Mouse (Mus musculus): ENCODE measurements around the gene Pigh. TPM values are rescaled to one million over a fixed set of nuclear protein-coding genes. Genes with fewer than 3 reads are reported as not detected.

Gene Pigh
- total RNA-seq, 1 experiment from 2014 or later = 17.8 TPM

- no peak for ATAC-seq (replicated peaks in 1 of 2; ENCODE audit: insufficient read depth in 1 of 2, low FRiP score in 2 of 2, low TSS enrichment in 1 of 2, low read depth in 1 of 2, poor library complexity in 2 of 2, severe bottlenecking in 2 of 2)
Measured at GRCm38 (mm10) chr12:79070736-79071333, 18.6 kb downstream of the Pigh start.

GRCm38 (mm10) chr12:79069916-79070315, 19.5 kb downstream of the Pigh start:
- ATAC-seq (replicated peaks in 1 of 2; ENCODE audit: insufficient read depth in 1 of 2, low FRiP score in 2 of 2, low TSS enrichment in 1 of 2, low read depth in 1 of 2, poor library complexity in 2 of 2, severe bottlenecking in 2 of 2) = peak; percentile 34; a peak in 2 of 4 replicates

GRCm38 (mm10) chr12:79069187-79069608, 20.3 kb downstream of the Pigh start:
- ATAC-seq (replicated peaks in 1 of 2; ENCODE audit: insufficient read depth in 1 of 2, low FRiP score in 2 of 2, low TSS enrichment in 1 of 2, low read depth in 1 of 2, poor library complexity in 2 of 2, severe bottlenecking in 2 of 2) = no peak

GRCm38 (mm10) chr12:79068306-79068705, 21.1 kb downstream of the Pigh start:
- no peak for ATAC-seq (replicated peaks in 1 of 2; ENCODE audit: insufficient read depth in 1 of 2, low FRiP score in 2 of 2, low TSS enrichment in 1 of 2, low read depth in 1 of 2, poor library complexity in 2 of 2, severe bottlenecking in 2 of 2)

GRCm38 (mm10) chr12:79067526-79067925, 21.9 kb downstream of the Pigh start:
- no peak for ATAC-seq (replicated peaks in 1 of 2; ENCODE audit: insufficient read depth in 1 of 2, low FRiP score in 2 of 2, low TSS enrichment in 1 of 2, low read depth in 1 of 2, poor library complexity in 2 of 2, severe bottlenecking in 2 of 2)

GRCm38 (mm10) chr12:79066431-79066830, 23.0 kb downstream of the Pigh start:
- ATAC-seq (replicated peaks in 1 of 2; ENCODE audit: insufficient read depth in 1 of 2, low FRiP score in 2 of 2, low TSS enrichment in 1 of 2, low read depth in 1 of 2, poor library complexity in 2 of 2, severe bottlenecking in 2 of 2) = no peak

GRCm38 (mm10) chr12:79064451-79064850, 25.0 kb downstream of the Pigh start:
- no peak for ATAC-seq (replicated peaks in 1 of 2; ENCODE audit: insufficient read depth in 1 of 2, low FRiP score in 2 of 2, low TSS enrichment in 1 of 2, low read depth in 1 of 2, poor library complexity in 2 of 2, severe bottlenecking in 2 of 2)

- no peak for ATAC-seq (replicated peaks in 1 of 2; ENCODE audit: insufficient read depth in 1 of 2, low FRiP score in 2 of 2, low TSS enrichment in 1 of 2, low read depth in 1 of 2, poor library complexity in 2 of 2, severe bottlenecking in 2 of 2)
Measured at GRCm38 (mm10) chr12:79060766-79061652, 28.4 kb downstream of the Pigh start.

GRCm38 (mm10) chr12:79060134-79060533, 29.3 kb downstream of the Pigh start:
- no peak for ATAC-seq (replicated peaks in 1 of 2; ENCODE audit: insufficient read depth in 1 of 2, low FRiP score in 2 of 2, low TSS enrichment in 1 of 2, low read depth in 1 of 2, poor library complexity in 2 of 2, severe bottlenecking in 2 of 2)

GRCm38 (mm10) chr12:79059573-79059972, 29.9 kb downstream of the Pigh start:
- no peak for ATAC-seq (replicated peaks in 1 of 2; ENCODE audit: insufficient read depth in 1 of 2, low FRiP score in 2 of 2, low TSS enrichment in 1 of 2, low read depth in 1 of 2, poor library complexity in 2 of 2, severe bottlenecking in 2 of 2)

GRCm38 (mm10) chr12:79055276-79055675, 34.2 kb downstream of the Pigh start:
- no peak for ATAC-seq (replicated peaks in 1 of 2; ENCODE audit: insufficient read depth in 1 of 2, low FRiP score in 2 of 2, low TSS enrichment in 1 of 2, low read depth in 1 of 2, poor library complexity in 2 of 2, severe bottlenecking in 2 of 2)

GRCm38 (mm10) chr12:79052073-79052472, 37.4 kb downstream of the Pigh start:
- no peak for ATAC-seq (replicated peaks in 1 of 2; ENCODE audit: insufficient read depth in 1 of 2, low FRiP score in 2 of 2, low TSS enrichment in 1 of 2, low read depth in 1 of 2, poor library complexity in 2 of 2, severe bottlenecking in 2 of 2)

GRCm38 (mm10) chr12:79050545-79051212, 38.8 kb downstream of the Pigh start:
- peak in 1 of 2 experiments; percentile 34; a peak in 1 of 4 replicates for ATAC-seq (replicated peaks in 1 of 2; ENCODE audit: insufficient read depth in 1 of 2, low FRiP score in 2 of 2, low TSS enrichment in 1 of 2, low read depth in 1 of 2, poor library complexity in 2 of 2, severe bottlenecking in 2 of 2)

GRCm38 (mm10) chr12:79049807-79050206, 39.6 kb downstream of the Pigh start:
- no peak for ATAC-seq (replicated peaks in 1 of 2; ENCODE audit: insufficient read depth in 1 of 2, low FRiP score in 2 of 2, low TSS enrichment in 1 of 2, low read depth in 1 of 2, poor library complexity in 2 of 2, severe bottlenecking in 2 of 2)

GRCm38 (mm10) chr12:79048898-79049297, 40.6 kb downstream of the Pigh start:
- ATAC-seq (replicated peaks in 1 of 2; ENCODE audit: insufficient read depth in 1 of 2, low FRiP score in 2 of 2, low TSS enrichment in 1 of 2, low read depth in 1 of 2, poor library complexity in 2 of 2, severe bottlenecking in 2 of 2) = no peak

- no peak for ATAC-seq (replicated peaks in 1 of 2; ENCODE audit: insufficient read depth in 1 of 2, low FRiP score in 2 of 2, low TSS enrichment in 1 of 2, low read depth in 1 of 2, poor library complexity in 2 of 2, severe bottlenecking in 2 of 2)
Measured at GRCm38 (mm10) chr12:79047203-79047602, 42.2 kb downstream of the Pigh start.

- no peak for ATAC-seq (replicated peaks in 1 of 2; ENCODE audit: insufficient read depth in 1 of 2, low FRiP score in 2 of 2, low TSS enrichment in 1 of 2, low read depth in 1 of 2, poor library complexity in 2 of 2, severe bottlenecking in 2 of 2)
Measured at GRCm38 (mm10) chr12:79046171-79046570, 43.3 kb downstream of the Pigh start.

GRCm38 (mm10) chr12:79044668-79045067, 44.8 kb downstream of the Pigh start:
- no peak for ATAC-seq (replicated peaks in 1 of 2; ENCODE audit: insufficient read depth in 1 of 2, low FRiP score in 2 of 2, low TSS enrichment in 1 of 2, low read depth in 1 of 2, poor library complexity in 2 of 2, severe bottlenecking in 2 of 2)
